Mouse (Mus musculus) telencephalon, adult 2 months (tissue): ENCODE measurements around the gene Vmn1r6.
"Not testable (repeated sequence)": the region's sequence is repeated elsewhere in the genome, so short reads cannot be mapped to it uniquely, and the experiment has no call there.

Source experiments
- DNase-seq: peaks from one replicate; pipeline ENCODE4 v3.0.0-alpha.2; 2011; ENCODE audit warnings: low read depth, low spot score

Vmn1r6 gene

GRCm38 (mm10) chr6:56996943-56997342, at the start of gene Vmn1r6:
Gene Vmn1r6 (plus strand): TSS chr6:56997243.
- DNase-seq = no peak

- no peak for DNase-seq
Measured at GRCm38 (mm10) chr6:56956436-56956835, 40.6 kb upstream of the Vmn1r6 start.

- no peak for DNase-seq
Measured at GRCm38 (mm10) chr6:56969973-56970372, 27.1 kb upstream of the Vmn1r6 start, which contains the start of gene Vmn1r5. Gene Vmn1r5 (plus strand): TSS chr6:56970273.

DNA sequence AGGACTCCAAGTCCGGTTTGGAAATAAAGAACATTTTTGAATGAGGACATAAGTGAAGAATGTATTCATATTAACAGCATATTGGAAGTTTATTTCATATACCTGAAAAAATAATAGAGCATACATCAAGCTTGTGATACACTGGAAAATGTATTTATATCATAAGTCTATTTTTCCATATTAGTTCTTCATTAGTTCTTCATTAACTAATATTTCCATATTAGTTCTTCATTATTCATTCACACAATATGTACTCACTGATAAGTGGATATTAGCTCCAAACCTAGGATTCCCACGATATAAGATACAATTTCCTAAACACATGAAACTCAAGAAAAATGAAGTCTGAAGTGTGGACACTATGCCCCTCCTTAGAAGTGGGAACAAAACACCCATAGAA, 28.2 kb downstream of the Vmn1r6 start, which contains the start of gene Vmn1r7:
Gene Vmn1r7 (minus strand): TSS at position 101 of the 400 bp plus-strand sequence.
- DNase-seq = not testable (repeated sequence)

DNA sequence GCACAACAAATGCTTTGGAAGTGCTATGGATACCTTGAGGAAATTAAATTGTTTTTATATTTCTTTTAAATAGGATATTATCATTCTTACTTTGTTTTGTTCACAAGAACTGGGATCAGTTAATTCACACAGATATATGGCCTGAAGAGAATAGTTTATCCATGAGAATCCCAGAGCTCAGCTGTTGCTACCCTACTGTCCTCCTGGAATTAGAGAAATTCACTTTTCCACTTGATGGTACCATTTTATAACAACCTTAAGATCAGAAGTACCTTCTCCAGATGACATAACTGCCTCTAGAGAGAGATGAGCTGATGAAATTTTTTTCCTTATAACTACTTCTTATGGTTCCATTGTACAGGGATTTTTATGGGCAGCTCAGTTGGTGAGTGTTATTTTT, 34.9 kb downstream of the Vmn1r6 start, which contains the start of gene Vmn1r8:
Gene Vmn1r8 (plus strand): TSS at position 301 of the 400 bp plus-strand sequence.
- DNase-seq = no peak

DNA sequence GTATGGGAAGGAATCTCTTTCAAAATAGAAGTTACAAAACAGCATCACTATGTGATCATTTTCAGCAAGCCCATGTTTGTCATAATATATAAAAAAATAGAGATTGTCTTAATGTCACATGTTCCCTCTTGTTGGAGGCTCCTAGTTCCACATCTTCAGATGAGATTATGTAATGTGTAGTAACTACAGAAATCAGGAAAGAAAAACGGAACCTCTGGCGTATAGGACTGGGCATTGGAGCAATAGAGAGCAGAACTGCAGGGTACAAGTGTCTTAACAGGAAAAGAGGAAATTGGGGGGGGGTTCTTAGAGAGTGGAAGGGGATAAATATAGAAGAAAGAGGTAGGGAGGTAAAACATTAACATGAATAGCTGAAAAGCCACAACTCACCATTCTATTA, 37.6 kb downstream of the Vmn1r6 start:
- DNase-seq = no peak
